Mouse (Mus musculus) ES-CJ7 (cell line): Measurements from ENCODE around the gene Dguok.

Source experiments
- DNase-seq: peaks from one replicate; pipeline ENCODE4 v3.0.0; 2011; ENCODE audit warnings: low read depth, low spot score

Dguok gene

GRCm38 (mm10) chr6:83500462-83500861, 6.3 kb downstream of the Dguok start:
- peak; percentile 55 for DNase-seq

- no peak for DNase-seq
Measured at GRCm38 (mm10) chr6:83499078-83499477, 7.7 kb downstream of the Dguok start.

GRCm38 (mm10) chr6:83496753-83497710, 9.7 kb downstream of the Dguok start:
- DNase-seq, result no peak

GRCm38 (mm10) chr6:83496009-83496752, 10.6 kb downstream of the Dguok start:
- no peak for DNase-seq

GRCm38 (mm10) chr6:83490622-83491021, 16.1 kb downstream of the Dguok start:
- no peak for DNase-seq

- DNase-seq, result no peak
Measured at GRCm38 (mm10) chr6:83488200-83488599, 18.6 kb downstream of the Dguok start.

- DNase-seq, result no peak
Measured at GRCm38 (mm10) chr6:83487298-83487697, 19.5 kb downstream of the Dguok start.

GRCm38 (mm10) chr6:83485854-83486253, 20.9 kb downstream of the Dguok start:
- DNase-seq, result no peak

GRCm38 (mm10) chr6:83483776-83484175, 23.0 kb downstream of the Dguok start:
- DNase-seq, result no peak

- no peak for DNase-seq
Measured at GRCm38 (mm10) chr6:83482418-83483085, 24.2 kb downstream of the Dguok start.

GRCm38 (mm10) chr6:83480019-83480655, 26.6 kb downstream of the Dguok start:
- DNase-seq, result no peak

- DNase-seq, result no peak
Measured at GRCm38 (mm10) chr6:83479193-83479592, 27.6 kb downstream of the Dguok start.

GRCm38 (mm10) chr6:83478628-83479027, 28.1 kb downstream of the Dguok start:
- no peak for DNase-seq

GRCm38 (mm10) chr6:83478217-83478616, 28.6 kb downstream of the Dguok start:
- peak; percentile 42 for DNase-seq

- no peak for DNase-seq
Measured at GRCm38 (mm10) chr6:83475431-83475830, 31.3 kb downstream of the Dguok start.

GRCm38 (mm10) chr6:83473240-83473639, 33.5 kb downstream of the Dguok start:
- DNase-seq, result no peak

GRCm38 (mm10) chr6:83471739-83472138, 35.0 kb downstream of the Dguok start:
- DNase-seq, result no peak

- DNase-seq, result no peak
Measured at GRCm38 (mm10) chr6:83464011-83464410, 42.8 kb downstream of the Dguok start.

- DNase-seq, result no peak
Measured at GRCm38 (mm10) chr6:83459034-83459644, 47.6 kb downstream of the Dguok start, which contains the start of gene Tet3. Gene Tet3 (minus strand): TSS chr6:83459084.

- peak; percentile 24 for DNase-seq
Measured at GRCm38 (mm10) chr6:83456984-83457810, 49.6 kb downstream of the Dguok start.
